Mouse (Mus musculus): ENCODE measurements at regions not wholly inside any gene's neighbourhood (a gene's known extent, or its start where the extent isn't known, plus 50 kb on each side); places are given as distances from the start of the nearest gene placed in this dataset.

GRCm38 (mm10) chr11:113031405-113031804 lies 249.4 kb downstream of the Sox9 start:
- DNase-seq (ENCODE audit: low spot score): no peak

GRCm38 (mm10) chr11:113032487-113033228 lies 250.6 kb downstream of the Sox9 start:
- DNase-seq (ENCODE audit: low spot score): no peak

DNA sequence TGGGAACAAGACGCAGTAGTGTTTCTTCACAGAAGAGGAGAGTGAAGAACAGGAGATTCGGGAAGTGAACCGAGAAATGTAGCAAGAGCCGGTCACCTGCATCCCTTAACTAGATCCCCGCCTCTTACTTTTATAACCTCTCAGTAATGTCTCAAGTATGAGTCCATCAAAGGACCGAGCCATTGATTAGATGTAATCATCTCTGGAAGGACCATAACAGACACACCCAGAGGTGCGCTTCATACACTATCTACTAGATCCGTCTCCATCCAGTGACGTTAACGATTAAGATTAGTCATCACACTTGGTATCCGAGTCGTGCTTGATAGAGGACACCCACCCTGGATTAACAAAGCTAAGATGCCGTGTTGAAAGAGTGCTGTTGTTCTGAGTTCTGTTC lies 252.9 kb downstream of the Sox9 start:
- DNase-seq (ENCODE audit: low spot score): no peak

GRCm38 (mm10) chr11:113037736-113038135 lies 255.7 kb downstream of the Sox9 start:
- no peak for DNase-seq (ENCODE audit: low spot score)

DNA sequence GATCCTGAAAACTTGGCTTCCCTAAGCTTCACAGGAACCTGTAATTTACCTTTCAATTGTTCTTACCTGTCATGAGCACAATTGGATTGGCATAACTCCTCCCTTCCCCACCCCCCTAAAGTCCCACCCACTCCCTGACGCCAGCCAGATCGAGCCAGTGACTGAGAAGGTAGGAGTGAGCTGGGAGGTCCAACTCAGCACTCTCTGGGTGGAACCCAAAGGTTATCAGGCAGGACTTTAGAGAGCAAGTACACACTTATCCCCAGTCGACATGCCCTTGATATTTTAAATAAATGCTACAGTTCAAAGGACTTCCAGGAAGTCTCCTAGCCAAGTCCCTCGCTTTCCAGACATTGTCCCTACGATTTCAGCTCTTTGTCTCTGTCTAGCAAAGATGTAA lies 260.7 kb downstream of the Sox9 start:
- DNase-seq (ENCODE audit: low spot score): no peak

- DNase-seq (ENCODE audit: low spot score): no peak
These were observed 264.4 kb downstream of the Sox9 start for GRCm38 (mm10) chr11:113046200-113047051.

- DNase-seq (ENCODE audit: low spot score): no peak
These were observed 266.1 kb downstream of the Sox9 start for GRCm38 (mm10) chr11:113048158-113048557.

GRCm38 (mm10) chr11:113049593-113049992 lies 267.6 kb downstream of the Sox9 start:
- DNase-seq (ENCODE audit: low spot score): no peak

GRCm38 (mm10) chr11:113052536-113052935 lies 270.5 kb downstream of the Sox9 start:
- no peak for DNase-seq (ENCODE audit: low spot score)

DNA sequence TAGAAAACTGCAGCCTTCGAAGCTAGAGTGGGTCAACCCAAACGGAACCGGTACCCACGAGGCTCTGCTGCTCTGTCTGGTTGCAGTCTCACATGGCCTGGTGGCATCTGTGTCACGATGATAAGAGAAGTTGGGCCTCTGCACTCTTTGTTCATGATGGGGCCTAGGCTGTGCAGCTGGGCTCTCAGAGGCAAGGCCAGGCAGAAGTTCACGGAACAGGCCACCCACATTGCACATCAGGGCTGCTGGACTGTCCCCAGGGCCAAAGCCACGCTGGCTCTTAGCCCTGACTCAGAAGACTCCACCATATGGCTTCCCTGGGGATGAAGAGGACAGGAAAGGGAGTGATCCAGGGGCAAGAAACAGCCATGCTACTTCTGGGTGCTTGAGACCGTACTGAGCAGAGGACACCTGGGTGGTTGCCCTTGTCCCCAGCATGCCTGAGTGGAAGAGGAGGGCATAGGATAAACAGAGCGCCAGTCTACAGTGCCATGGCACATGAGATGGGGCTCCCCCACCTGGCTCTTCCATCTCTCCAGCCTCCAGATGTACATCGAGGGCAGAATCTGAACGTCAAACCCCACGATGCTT lies 274.1 kb downstream of the Sox9 start:
- no peak for DNase-seq (ENCODE audit: low spot score)

GRCm38 (mm10) chr11:113056824-113057223 lies 274.8 kb downstream of the Sox9 start:
- no peak for DNase-seq (ENCODE audit: low spot score)

DNA sequence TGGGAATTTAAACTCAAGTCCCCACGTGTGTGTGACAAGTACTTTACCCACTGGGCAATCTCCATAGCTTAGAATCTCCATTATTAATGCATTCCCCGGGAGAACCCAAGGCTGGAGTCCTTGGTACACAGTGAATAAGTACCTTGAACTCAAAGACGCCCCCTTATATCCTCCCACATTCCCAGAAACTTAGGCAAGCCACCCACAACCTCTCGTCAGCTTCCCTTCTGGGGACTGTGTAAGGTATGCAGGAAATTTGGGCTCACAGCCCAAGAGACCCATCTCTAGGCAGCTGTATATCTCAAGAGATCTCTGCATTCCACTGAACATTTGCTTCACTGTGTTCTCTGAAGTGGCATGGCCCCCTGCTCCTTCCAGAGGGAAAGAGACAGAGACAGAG lies 288.3 kb downstream of the Sox9 start:
- no peak for DNase-seq (ENCODE audit: low spot score)

GRCm38 (mm10) chr11:113071942-113072341 lies 289.9 kb downstream of the Sox9 start:
- DNase-seq (ENCODE audit: low spot score): no peak

GRCm38 (mm10) chr11:113074328-113074727 lies 292.3 kb downstream of the Sox9 start:
- DNase-seq (ENCODE audit: low spot score): no peak

DNA sequence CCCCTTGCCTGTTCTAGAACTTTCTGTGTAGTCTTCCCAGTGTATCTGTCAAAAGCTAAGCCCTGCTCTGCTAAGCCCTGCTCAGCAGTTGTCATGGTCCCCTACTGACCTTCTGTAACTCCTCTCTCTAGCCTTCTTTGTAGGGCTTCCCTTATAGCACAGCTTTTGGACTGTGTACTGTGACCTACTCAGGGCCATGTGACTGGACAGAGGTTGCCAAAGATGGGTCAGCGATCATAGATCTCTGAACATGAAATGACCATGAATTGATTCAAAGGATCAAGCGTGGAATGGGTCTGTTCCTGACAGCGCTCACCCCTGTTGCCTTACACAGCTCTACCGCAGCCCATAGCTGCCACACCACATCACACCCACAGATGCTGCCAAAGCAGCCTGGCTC lies 294.3 kb downstream of the Sox9 start:
- no peak for DNase-seq (ENCODE audit: low spot score)

- DNase-seq (ENCODE audit: low spot score): no peak
These were observed 298.3 kb downstream of the Sox9 start for GRCm38 (mm10) chr11:113080311-113080710.

- no peak for DNase-seq (ENCODE audit: low spot score)
These were observed 302.4 kb downstream of the Sox9 start for GRCm38 (mm10) chr11:113084442-113084841.

- no peak for DNase-seq (ENCODE audit: low spot score)
These were observed 303.5 kb downstream of the Sox9 start for GRCm38 (mm10) chr11:113085556-113085955.

GRCm38 (mm10) chr11:113087084-113087483 lies 305.1 kb downstream of the Sox9 start:
- DNase-seq (ENCODE audit: low spot score): no peak

DNA sequence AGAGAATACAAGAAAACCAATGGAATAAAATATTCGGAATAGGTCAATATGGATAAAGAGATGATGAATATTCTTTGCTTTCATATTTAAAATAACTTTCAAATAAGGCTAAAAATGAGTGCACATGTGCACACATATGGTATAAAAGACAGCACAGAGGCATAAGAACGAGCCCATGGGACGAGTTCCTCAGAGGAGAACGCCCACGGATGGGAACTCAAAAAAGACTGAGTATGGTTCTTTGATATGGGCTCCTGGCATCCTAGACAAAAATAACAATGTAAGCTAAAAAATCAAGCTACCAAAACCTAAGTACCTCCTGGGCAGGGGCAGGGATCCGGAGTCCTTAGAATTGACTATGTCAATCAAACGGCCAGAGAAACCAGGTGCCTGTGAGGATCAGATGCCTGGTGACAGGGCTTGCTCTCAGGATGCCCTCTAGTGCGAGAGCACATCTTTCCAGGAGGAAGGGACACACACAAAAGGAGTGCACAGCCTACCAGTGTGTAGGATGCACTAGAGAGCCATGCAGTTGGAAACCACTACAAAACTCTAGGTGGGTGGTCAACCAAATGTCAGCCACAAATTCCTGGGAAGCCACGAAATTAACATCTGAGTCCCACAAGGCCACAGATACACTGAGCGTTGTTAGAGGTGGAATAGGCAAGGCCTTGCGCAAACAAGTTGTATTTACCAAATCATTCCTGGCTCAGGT lies 307.8 kb downstream of the Sox9 start:
- peak; percentile 24 for DNase-seq (ENCODE audit: low spot score)

GRCm38 (mm10) chr11:113091901-113092568 lies 310.0 kb downstream of the Sox9 start:
- no peak for DNase-seq (ENCODE audit: low spot score)
